Mouse (Mus musculus) ES-CJ7 (cell line): Measurements from ENCODE around the gene Nav2.

Source experiments
- DNase-seq: peaks from one replicate; pipeline ENCODE4 v3.0.0; 2011; ENCODE audit warnings: low read depth, low spot score

Nav2 gene

GRCm38 (mm10) chr7:49000816-49001215 lies 92.3 kb downstream of the Nav2 start:
- no peak for DNase-seq

- no peak for DNase-seq
Observed at GRCm38 (mm10) chr7:49004402-49004801, 95.9 kb downstream of the Nav2 start.

GRCm38 (mm10) chr7:49006886-49007285 lies 98.4 kb downstream of the Nav2 start:
- no peak for DNase-seq

GRCm38 (mm10) chr7:49010739-49011138 lies 102.2 kb downstream of the Nav2 start:
- no peak for DNase-seq

- DNase-seq: peak; percentile 27
Observed at GRCm38 (mm10) chr7:49012027-49012426, 103.5 kb downstream of the Nav2 start.

DNA sequence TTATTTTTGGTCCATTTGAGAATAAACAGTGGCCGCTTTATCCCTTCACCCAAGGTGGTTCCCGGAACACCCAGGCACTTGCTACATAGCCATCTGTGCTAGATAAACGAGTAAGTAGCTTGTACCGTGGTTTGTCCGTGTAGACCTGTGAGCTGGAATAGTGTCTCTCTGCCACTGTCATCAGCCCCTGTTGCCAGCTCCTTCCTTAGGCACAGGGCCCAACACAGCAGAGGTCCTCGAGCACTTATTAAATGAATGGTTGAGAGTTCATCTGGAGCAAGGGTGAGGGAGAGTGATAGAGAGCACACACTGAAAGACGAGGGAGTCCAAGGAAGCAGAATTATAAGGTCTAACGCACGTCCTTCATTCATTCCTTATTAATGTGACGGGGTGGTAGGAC lies 106.0 kb downstream of the Nav2 start:
- no peak for DNase-seq

- DNase-seq: no peak
Observed at GRCm38 (mm10) chr7:49015297-49015696, 106.8 kb downstream of the Nav2 start.

GRCm38 (mm10) chr7:49016088-49016487 lies 107.6 kb downstream of the Nav2 start:
- DNase-seq: no peak

- DNase-seq: no peak
Observed at GRCm38 (mm10) chr7:49017794-49018193, 109.3 kb downstream of the Nav2 start.

- DNase-seq: no peak
Observed at GRCm38 (mm10) chr7:49018478-49018914, 110.0 kb downstream of the Nav2 start.

- no peak for DNase-seq
Observed at GRCm38 (mm10) chr7:49025026-49025815, 116.7 kb downstream of the Nav2 start.

DNA sequence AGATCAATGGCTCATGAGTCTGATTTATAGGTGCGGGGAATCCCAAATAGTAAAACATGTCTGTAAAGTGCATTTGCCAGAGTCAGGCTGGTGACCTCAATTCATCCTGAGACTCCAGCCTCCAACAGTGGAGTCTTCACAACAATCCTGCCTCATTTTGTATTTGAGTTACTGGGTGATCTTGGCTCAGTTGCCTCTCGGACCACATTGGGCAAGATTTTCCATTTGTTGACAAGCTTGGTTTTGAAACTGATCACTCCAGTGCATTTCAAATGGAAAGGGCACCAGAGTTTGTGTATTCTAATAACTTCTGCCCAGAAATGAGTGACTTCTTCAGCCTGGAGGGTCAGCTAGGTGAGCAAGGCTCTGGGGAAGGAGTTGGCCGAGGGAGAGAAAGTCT lies 117.5 kb downstream of the Nav2 start:
- no peak for DNase-seq

GRCm38 (mm10) chr7:49026466-49026865 lies 118.0 kb downstream of the Nav2 start:
- DNase-seq: no peak

DNA sequence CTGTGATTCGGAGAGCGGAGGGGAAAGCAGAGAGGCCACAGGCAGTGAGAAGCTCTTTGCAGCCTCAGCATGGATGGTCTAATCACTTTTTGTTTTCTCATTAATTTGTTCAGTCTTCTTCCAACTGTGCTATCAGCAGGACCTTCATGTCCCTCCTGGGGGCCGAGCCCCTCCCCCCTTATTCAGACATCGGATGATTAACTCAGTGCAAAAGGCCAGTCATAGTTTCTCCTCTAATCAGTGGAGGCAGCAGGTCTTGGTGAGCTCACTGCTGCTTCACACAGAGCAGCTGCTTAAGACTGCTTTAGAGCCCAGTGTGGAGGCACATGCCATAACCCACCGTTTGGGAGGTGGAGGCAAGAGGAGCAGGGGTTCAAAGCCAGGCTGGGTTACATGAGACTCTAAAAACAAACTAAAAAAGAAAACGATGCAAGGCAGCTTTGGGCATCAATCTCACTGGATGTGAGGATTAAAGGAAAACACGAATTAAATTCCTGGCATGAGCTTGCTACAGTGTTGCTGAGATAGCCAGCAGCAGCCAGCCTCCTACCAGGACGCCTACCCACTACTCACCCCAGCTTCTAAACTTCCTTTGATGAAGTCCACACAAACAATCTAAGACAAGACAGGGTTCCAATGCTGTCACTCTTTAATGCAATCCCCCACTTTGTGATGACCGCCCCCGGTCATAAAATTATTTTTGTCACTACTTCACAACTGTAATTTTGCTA lies 120.9 kb downstream of the Nav2 start:
- no peak for DNase-seq

DNA sequence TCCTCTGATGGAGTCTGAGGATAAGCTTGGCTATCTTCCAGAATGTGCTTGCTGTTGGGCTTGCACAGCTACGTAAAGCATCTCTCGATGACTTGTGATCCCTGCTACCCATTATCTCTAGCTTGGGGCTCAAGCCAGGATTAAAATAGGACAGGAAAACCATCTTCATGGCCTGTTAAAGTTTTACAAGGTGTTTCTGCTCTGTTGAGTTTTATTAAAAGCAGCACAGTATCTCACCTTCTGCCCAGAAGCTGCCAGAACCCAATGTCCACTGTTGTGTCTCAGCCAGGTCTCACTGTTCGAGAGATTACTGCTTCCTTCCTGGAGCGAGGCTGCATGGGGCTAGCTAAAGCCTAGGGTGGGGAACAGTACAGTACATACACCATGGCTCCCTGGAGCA lies 123.7 kb downstream of the Nav2 start:
- no peak for DNase-seq

DNA sequence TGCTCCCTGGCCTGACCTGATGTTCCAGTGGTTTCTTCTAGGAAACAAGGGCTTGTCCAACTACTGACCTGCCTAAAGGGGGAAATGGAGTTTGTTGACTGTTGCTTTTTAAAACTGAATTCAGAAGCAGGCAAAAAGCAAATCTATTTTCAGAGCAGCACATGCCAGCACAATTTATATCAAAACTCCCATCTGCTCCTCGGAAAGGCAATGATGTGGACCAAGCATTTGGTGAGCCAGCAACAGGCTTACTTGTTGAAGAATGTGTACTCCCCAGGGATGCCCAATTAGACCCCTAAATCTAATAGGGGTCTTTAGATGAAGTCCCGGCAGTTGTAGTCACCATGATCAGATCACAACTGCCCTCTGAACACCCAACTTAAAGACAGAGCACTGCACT lies 125.7 kb downstream of the Nav2 start:
- DNase-seq: no peak

- DNase-seq: no peak
Observed at GRCm38 (mm10) chr7:49040163-49040562, 131.6 kb downstream of the Nav2 start.

DNA sequence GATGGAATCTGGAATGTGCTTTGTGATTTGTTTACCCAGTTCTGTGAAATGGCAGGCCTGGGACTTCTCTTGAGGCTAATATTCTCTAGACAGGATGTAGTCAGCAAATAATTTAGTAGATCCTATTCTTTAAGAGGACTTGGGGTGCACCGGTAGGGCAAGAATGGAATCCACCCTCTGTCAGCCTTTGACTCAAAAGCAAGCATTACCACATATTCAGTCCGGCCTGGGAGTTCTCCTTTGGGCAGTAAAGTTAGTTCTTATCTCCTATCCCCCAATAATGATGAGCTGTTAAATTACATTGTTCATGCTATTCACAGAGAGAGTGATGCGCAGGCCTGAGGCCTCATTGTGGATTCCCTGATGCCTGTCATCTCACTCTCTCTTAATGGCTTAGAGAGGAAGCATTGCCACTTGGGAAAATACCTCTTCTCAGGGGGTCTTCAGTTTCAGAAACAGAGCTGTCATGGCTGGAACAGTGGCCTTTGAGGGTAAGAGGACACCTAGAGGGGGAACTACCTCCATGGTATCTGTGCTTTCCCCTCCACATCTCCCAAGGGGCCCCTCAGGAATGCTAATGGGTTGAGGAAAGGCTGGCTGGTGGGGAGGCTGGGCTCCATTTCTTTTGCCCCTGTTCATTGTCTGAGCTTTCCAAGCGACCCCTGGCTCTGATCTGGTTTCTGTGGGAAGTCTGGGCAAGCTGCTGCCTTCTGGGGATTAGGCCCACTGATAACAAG lies 133.0 kb downstream of the Nav2 start:
- DNase-seq: no peak

DNA sequence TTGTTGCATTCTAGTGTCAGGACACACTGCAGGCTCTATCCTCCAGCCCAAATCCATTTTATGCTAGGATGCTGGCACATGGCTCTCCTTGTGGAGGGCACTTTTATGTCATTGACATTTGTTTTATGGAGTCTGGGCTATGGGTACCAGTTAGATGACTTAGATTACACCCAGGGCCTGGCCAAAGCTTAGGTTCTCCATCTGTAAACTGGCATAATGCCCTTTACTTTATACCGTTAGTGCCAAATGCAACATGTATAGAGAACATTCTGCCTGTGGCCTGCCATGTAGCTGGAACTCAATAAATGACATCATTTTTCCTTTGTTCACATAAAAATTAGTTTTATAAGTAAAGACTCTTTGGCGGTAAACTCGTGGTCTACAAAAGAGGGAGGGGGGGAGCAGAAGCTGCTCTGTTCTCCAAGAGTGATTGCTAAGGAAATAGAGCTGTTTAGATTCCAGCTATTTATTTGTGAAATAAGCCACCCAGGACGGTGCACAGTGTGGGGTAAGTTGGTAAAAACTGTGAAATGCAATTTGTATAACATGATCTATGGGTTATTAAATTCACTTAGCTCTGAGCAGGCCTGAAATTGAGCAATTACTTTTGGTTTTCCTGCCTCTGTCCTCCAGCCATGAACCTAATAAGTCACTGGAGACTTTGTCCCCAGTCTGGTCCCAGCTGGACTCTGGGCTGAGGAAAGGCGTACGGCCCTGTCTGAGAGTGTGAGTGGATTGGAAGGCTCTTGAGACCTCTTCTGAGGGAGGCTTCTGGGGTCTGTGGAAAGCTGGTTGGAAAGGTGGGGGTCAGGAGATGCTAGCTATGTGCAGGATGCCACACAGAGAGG lies 137.2 kb downstream of the Nav2 start:
- no peak for DNase-seq

GRCm38 (mm10) chr7:49046347-49046989 lies 138.0 kb downstream of the Nav2 start:
- no peak for DNase-seq

DNA sequence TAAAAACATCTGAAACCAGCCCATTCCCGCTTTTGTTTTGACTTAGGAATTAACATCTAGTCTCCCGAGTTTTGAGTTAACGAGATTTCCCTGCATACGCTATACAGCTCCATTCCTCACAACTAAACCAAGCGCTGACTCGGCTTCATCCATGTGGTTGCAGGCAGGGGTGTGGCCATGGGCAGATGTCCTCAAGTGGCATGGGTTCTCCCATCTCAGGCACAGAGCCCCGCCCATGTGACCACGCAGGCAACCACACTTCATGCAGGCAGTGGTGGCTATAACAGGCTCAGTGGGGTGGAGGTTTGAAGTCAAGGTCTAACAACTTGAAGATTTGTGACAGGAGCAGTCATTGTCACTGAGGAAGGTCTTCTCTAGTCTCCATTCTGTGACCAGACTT lies 138.8 kb downstream of the Nav2 start:
- DNase-seq: no peak
